Mouse (Mus musculus): ENCODE measurements around the gene Sirt4.

Gene Sirt4

GRCm38 (mm10) chr5:115491076-115491475 lies 6.6 kb upstream of the Sirt4 start:
- Histone ChIP-seq H3K27me3 (ENCODE audit: insufficient read depth, low read length) (peaks cover 2% of the 10 kb centered on the region), H3K9me3 (ENCODE audit: low read length) (no peaks in the 10 kb centered on the region), H3K36me3 (ENCODE audit: insufficient read depth, low read length) (no peaks in the 10 kb centered on the region), H3K4me1 (replicated peaks; ENCODE audit: low read depth, low read length) (peaks cover 62% of the 10 kb centered on the region), H3K4me3 (replicated peaks; ENCODE audit: low read length) (peak overlapping the region; percentile 75; the same call in 1 of the 2 replicates)
- no peak for TF ChIP-seq NANOG (IDR thresholded peaks at IDR 0.05; ENCODE audit: borderline replicate concordance, low read length)
- no peak for TF ChIP-seq POU5F1 (IDR thresholded peaks at IDR 0.05; ENCODE audit: borderline replicate concordance, low read length)
- TF ChIP-seq CTCF (conservative IDR thresholded peaks at IDR 0.05; ENCODE audit: low read length): no peak

- Histone ChIP-seq H3K4me3 (replicated peaks; ENCODE audit: low read length) (no peak overlapping the region), H3K9me3 (ENCODE audit: low read length) (no peaks in the 10 kb centered on the region), H3K36me3 (ENCODE audit: insufficient read depth, low read length) (no peaks in the 10 kb centered on the region), H3K27me3 (ENCODE audit: insufficient read depth, low read length) (peaks cover 2% of the 10 kb centered on the region), H3K4me1 (replicated peaks; ENCODE audit: low read depth, low read length) (peaks cover 62% of the 10 kb centered on the region)
- TF ChIP-seq NANOG (IDR thresholded peaks at IDR 0.05; ENCODE audit: borderline replicate concordance, low read length) (no peak), POU5F1 (IDR thresholded peaks at IDR 0.05; ENCODE audit: borderline replicate concordance, low read length) (no peak), CTCF (conservative IDR thresholded peaks at IDR 0.05; ENCODE audit: low read length) (no peak)
Measured at GRCm38 (mm10) chr5:115490638-115491000, 6.1 kb upstream of the Sirt4 start.

- TF ChIP-seq CTCF (conservative IDR thresholded peaks at IDR 0.05; ENCODE audit: low read length) (no peak), NANOG (IDR thresholded peaks at IDR 0.05; ENCODE audit: borderline replicate concordance, low read length) (no peak), POU5F1 (IDR thresholded peaks at IDR 0.05; ENCODE audit: borderline replicate concordance, low read length) (peak; percentile 42; the same call in 1 of the 2 replicates)
- H3K27me3 ChIP-seq (ENCODE audit: insufficient read depth, low read length): peaks cover 2% of the 10 kb centered on the region
- no peaks in the 10 kb centered on the region for H3K36me3 ChIP-seq (ENCODE audit: insufficient read depth, low read length)
- peak overlapping the region; percentile 37 for H3K4me3 ChIP-seq (replicated peaks; ENCODE audit: low read length)
- H3K9me3 ChIP-seq (ENCODE audit: low read length): no peaks in the 10 kb centered on the region
- H3K4me1 ChIP-seq (replicated peaks; ENCODE audit: low read depth, low read length): peaks cover 67% of the 10 kb centered on the region
Measured at GRCm38 (mm10) chr5:115489699-115490637, 5.4 kb upstream of the Sirt4 start.

- Histone ChIP-seq H3K9me3 (ENCODE audit: low read length) (no peaks in the 10 kb centered on the region), H3K4me3 (replicated peaks; ENCODE audit: low read length) (peak overlapping the region; percentile 48), H3K36me3 (ENCODE audit: insufficient read depth, low read length) (no peaks in the 10 kb centered on the region), H3K4me1 (replicated peaks; ENCODE audit: low read depth, low read length) (peaks cover 66% of the 10 kb centered on the region), H3K27me3 (ENCODE audit: insufficient read depth, low read length) (peaks cover 2% of the 10 kb centered on the region)
- TF ChIP-seq CTCF (conservative IDR thresholded peaks at IDR 0.05; ENCODE audit: low read length): no peak
- TF ChIP-seq POU5F1 (IDR thresholded peaks at IDR 0.05; ENCODE audit: borderline replicate concordance, low read length): peak; percentile 57; the same call in 1 of the 2 replicates
Measured at GRCm38 (mm10) chr5:115488841-115489698, 4.5 kb upstream of the Sirt4 start.

- H3K36me3 ChIP-seq (ENCODE audit: insufficient read depth, low read length): no peaks in the 10 kb centered on the region
- TF ChIP-seq NANOG (IDR thresholded peaks at IDR 0.05; ENCODE audit: borderline replicate concordance, low read length) (no peak), CTCF (conservative IDR thresholded peaks at IDR 0.05; ENCODE audit: low read length) (no peak), POU5F1 (IDR thresholded peaks at IDR 0.05; ENCODE audit: borderline replicate concordance, low read length) (no peak)
- peaks cover 66% of the 10 kb centered on the region for H3K4me1 ChIP-seq (replicated peaks; ENCODE audit: low read depth, low read length)
- H3K4me3 ChIP-seq (replicated peaks; ENCODE audit: low read length): no peak overlapping the region
- peaks cover 2% of the 10 kb centered on the region for H3K27me3 ChIP-seq (ENCODE audit: insufficient read depth, low read length)
- H3K9me3 ChIP-seq (ENCODE audit: low read length): no peaks in the 10 kb centered on the region
Measured at GRCm38 (mm10) chr5:115487942-115488580, 3.5 kb upstream of the Sirt4 start.

- TF ChIP-seq CTCF (conservative IDR thresholded peaks at IDR 0.05; ENCODE audit: low read length): no peak
- TF ChIP-seq NANOG (IDR thresholded peaks at IDR 0.05; ENCODE audit: borderline replicate concordance, low read length): no peak
- no peak for TF ChIP-seq POU5F1 (IDR thresholded peaks at IDR 0.05; ENCODE audit: borderline replicate concordance, low read length)
- Histone ChIP-seq H3K36me3 (ENCODE audit: insufficient read depth, low read length) (no peaks in the 10 kb centered on the region; the same call in 1 of the 2 replicates), H3K9me3 (ENCODE audit: low read length) (no peaks in the 10 kb centered on the region), H3K4me1 (replicated peaks; ENCODE audit: low read depth, low read length) (peaks cover 67% of the 10 kb centered on the region), H3K27me3 (ENCODE audit: insufficient read depth, low read length) (peaks cover 6% of the 10 kb centered on the region), H3K4me3 (replicated peaks; ENCODE audit: low read length) (no peak overlapping the region)
Measured at GRCm38 (mm10) chr5:115487353-115487752, 2.8 kb upstream of the Sirt4 start.

- TF ChIP-seq POU5F1 (IDR thresholded peaks at IDR 0.05; ENCODE audit: borderline replicate concordance, low read length): no peak
- no peak for TF ChIP-seq CTCF (conservative IDR thresholded peaks at IDR 0.05; ENCODE audit: low read length)
- no peak for TF ChIP-seq NANOG (IDR thresholded peaks at IDR 0.05; ENCODE audit: borderline replicate concordance, low read length)
- H3K9me3 ChIP-seq (ENCODE audit: low read length): no peaks in the 10 kb centered on the region
- no peaks in the 10 kb centered on the region; the same call in 1 of the 2 replicates for H3K36me3 ChIP-seq (ENCODE audit: insufficient read depth, low read length)
- no peak overlapping the region for H3K4me3 ChIP-seq (replicated peaks; ENCODE audit: low read length)
- H3K4me1 ChIP-seq (replicated peaks; ENCODE audit: low read depth, low read length): peaks cover 67% of the 10 kb centered on the region
- H3K27me3 ChIP-seq (ENCODE audit: insufficient read depth, low read length): peaks cover 8% of the 10 kb centered on the region
Measured at GRCm38 (mm10) chr5:115486726-115487125, 2.2 kb upstream of the Sirt4 start.
